Mouse (Mus musculus): ENCODE results near the gene Col4a3.

Col4a3 gene

DNA sequence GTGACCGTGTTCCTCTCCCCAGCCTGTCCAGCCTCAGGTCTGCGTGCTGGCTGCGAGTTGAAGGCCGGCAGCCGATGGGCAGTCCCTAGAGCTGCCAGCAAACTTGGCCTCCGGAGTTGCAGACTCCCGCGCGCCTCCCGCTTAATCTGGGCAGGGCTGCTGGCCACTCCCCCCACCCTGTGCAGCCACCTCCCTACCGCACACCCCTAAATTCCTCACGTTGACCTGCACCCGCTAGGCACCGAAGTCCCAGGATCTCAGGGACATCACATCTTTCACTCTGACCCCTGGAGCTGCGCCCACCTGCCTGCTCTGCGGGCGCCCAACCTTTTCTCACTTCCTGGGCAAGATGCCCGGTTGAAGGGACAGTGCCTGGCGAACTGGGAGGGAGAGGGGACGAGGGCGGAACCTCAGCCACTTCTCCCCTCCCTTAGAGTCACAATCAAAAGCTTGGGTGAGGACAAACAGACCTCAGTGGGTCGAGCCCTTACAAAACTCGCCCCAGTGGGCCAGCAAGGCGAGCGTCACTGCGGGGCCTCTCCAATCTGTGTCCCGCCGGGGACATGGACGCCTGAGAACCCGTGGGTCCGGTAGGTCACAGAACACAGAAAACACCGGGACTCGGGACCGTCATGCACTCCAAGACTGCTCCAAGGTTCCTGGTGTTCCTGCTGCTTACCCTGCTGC is at the start of gene Col4a3, which contains the start of gene Col4a4:
TSS of gene Col4a3 (plus strand) at position 209 of the 687 bp plus-strand sequence.
TSS of gene Col4a4 (minus strand) at position 137 of the 687 bp plus-strand sequence.
- DNase-seq (ENCODE audit: low spot score) = no peak

DNA sequence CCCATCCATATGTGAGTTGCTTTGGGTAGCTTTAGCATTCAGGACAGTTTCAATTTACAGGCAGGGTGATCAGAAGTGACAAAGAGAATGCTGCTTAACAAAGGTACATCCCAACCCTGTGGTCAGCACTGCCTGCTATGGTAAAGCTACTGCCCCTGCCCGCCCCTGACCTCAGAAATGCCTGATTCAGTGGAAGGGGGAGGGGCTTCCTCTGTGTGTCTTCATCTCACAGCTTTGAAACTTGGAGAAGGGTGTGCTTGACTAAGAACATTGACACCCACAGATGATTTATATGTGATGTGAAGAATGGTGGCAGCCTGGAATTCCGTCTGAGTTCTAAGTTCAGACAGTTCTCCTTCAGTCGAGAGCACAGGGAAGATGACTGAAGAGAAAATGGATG is 48.9 kb upstream of the Col4a3 start:
- no peak for DNase-seq (ENCODE audit: low spot score)

DNA sequence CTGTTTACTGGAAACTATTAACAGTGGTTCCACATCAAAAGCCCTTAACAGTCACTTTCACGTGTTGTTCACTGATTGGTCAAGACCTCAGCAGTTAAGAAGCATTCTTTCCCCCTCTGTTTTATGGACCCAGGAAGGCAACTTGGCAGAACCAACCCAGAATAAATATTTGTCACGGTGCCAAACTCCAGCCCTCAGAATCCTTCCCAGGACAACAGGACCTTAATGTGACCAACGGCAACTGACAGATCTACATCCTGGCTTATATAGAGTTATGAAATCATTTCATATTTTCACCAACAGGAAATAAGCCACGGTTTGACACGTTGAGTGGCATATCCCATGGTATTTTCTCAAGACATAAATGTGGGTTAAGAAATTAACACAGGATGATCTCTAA is 46.7 kb upstream of the Col4a3 start:
- no peak for DNase-seq (ENCODE audit: low spot score)

DNA sequence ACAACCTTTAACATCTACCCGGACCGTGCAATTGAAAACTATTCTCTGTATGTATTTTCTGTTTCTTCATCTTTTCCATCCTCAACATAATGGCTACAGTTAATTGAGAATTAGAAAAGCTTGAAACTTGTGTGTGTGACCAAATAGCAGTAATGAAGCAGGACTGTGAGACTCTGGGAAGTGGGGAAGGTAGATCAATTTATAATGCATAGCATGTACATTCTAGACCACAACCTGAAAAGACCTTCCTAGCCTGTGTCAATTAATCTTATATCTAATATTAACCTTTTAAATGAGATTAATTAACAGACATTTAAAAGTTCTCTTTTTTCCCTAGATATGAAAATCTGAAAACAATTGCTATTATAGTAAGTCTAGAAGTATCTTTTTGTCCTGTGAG is 42.8 kb upstream of the Col4a3 start:
- no peak for DNase-seq (ENCODE audit: low spot score)

DNA sequence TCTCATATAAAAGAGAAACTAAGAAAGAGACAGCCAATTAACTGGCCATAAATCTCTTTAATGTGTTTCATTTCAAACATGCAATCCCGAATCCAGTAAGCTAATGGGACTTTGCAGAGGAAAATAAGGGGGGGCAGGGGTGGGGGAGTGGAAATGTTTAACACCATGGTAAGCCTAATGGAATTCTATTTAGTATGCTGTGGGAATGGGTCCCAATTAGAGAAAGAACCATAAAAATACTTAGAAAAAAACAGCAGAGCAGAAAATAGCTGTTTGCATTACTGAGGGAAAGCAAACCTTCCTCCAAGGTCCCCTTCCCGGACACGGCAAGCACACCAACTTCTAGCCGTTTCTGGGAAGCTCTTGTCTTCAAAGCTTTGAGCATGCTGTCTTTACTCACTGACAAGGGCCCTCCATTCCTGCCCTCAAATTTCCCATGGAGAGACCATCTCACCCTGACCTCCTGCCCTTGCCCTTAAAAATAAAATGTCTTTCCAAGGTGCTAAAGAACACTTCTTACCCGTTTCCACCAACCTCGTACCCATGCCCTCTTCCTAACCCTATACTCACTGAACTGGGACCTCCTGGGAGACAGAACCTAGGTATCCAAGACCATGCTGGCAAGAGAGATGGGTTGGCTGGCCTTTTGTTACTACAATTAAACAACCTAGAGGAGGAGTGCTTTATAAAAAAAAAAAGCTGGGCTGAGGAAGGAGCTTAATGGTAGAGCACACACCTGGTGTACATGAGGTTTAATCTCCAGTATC is 42.1 kb upstream of the Col4a3 start:
- DNase-seq (ENCODE audit: low spot score) = no peak

DNA sequence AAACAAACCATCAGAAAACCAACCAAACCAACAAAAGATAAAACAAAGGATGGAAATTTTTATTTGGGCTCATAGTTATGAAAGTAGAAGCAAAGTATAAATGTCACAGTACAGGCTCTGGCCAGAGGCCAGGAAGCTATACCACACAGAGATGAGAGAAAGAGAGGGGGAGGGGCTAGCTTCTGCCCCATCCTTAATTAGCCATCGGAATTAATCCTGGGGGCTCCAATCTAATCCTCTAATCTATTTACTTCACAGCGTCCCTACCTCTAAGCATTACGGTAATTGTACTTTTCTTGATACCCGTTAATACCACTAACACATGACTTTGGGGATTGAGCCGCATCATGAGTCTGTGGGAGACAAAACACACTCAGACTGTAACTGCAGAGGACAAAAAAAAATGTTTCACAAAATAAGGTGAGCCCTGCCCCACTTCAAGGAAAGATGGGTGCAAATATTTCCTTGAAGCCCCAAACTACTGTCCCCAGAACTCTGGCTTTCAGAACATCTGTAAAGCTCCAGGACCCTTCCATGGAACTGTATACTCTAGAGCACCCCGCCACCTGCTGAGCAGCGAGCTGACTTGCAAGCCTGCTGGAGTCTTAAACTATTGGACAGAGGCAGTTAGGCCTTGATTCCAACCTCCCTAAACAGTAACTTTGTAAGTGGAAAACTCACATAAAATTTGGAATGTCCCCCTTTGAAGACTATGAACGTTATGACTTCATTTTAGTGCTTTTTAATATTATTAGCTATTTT is 41.3 kb upstream of the Col4a3 start:
- DNase-seq (ENCODE audit: low spot score) = no peak

DNA sequence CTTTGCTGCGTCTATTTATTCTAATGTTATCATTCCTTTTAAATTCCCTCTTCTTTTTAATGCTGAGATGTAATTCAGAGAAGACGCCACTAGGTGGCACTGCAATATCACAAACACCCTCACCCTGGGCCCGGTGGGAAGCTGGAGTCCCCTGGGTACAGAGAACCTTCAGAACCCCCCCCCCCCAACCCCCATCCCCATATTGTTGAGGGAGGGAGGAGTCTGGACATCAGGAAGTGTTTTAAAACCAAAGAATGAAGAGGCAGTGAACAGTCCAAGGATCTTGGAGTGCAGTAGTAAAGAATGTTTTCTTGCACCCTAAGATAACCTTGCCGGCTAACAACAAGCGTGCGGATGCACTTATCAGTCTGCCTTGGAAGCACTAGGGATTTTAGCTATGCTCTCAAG is 32.3 kb upstream of the Col4a3 start:
- no peak for DNase-seq (ENCODE audit: low spot score)

DNA sequence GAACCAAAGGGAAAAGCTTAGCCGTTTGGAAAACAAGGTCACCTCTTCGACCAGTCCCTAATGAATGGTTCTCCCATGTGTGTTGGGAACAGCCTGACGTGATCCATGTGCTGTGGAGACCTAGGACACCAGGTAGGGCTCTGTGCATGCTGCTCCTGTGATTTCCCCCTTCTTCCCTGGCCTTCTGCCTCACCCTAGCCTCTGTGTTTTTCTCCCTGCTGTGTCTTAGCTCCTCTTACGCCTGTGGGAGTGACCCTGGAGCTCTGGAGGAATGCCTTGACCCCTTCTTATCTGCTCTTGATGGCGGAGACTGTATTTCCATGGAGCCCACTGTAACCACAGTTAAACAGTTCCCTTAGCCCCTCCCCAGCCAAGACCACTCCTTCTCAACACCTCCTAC is 31.8 kb upstream of the Col4a3 start:
- DNase-seq (ENCODE audit: low spot score) = no peak

DNA sequence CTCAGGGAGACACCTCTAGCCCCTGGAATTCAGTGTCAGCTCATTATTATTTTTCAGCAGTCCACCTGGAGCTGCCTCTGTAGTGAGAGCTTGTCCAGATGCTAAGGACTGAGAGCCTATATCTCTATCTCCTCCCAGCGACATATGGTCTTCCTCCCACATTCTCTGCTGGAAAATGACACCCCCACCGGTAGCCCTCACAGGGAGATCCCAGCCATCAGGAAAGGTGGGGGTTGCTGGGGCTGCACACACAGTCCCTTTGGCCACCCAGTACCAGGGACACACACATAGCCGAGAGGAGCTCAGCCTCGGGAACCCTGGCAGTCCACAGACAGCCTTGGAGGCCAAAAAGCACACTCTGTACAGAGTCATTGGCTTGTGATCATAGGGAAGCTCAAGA is 26.5 kb upstream of the Col4a3 start:
- no peak for DNase-seq (ENCODE audit: low spot score)

DNA sequence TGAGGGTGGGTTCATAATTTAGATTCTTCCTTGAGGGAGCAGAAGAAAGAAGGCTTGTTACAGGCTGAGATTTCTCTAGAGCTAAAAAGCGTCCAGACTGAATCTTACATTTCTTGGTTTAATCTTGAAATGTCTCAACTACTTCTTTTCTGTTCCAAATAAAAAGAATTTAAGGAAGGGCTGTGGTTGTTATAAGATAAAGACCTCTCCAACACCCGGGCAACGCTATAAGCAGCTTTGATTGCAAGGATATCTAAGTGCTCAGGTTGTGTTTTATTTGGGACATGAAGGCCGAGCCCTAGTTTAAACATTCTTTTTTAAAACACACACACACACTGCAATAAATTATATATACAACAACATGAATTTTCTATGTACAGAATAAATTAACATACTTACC is 17.3 kb upstream of the Col4a3 start:
- DNase-seq (ENCODE audit: low spot score) = no peak

DNA sequence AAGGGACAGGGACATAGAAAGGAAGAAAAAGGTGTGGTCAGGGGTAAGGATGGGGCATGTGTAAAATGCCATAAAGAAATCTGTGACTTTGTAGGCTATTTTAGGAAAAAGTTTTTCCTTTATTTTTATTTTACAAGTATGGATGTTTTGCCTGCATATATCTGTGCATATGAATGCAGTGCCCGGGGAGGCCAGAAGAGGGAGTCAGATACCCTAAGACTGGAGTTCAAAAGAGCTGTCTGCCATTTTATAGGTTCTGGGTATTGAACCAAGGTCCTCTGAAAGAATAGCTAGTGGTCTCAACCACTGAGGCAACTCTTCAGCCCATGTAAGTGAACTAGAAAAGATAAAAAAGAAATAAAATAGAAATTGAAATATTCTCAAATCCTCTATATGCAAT is 15.0 kb upstream of the Col4a3 start:
- no peak for DNase-seq (ENCODE audit: low spot score)

DNA sequence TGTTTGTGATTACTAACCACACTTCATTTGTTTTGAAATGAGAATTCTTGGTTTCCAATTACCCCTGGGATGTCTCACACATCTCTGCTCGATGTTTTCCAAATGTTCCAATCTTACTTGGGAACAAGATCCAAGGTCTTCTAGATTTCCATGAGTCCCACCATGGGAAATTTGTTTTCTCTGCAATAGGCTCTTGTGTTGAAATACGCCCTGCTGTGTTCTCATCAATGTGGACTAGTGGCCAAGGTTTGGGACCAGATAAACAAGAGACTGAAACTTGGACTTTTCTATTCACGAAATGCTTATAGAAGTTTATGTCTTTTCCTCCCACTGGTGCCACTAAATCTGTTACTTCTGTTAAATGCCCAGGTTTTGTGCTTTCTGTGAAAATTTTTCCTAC is 11.0 kb upstream of the Col4a3 start:
- no peak for DNase-seq (ENCODE audit: low spot score)

DNA sequence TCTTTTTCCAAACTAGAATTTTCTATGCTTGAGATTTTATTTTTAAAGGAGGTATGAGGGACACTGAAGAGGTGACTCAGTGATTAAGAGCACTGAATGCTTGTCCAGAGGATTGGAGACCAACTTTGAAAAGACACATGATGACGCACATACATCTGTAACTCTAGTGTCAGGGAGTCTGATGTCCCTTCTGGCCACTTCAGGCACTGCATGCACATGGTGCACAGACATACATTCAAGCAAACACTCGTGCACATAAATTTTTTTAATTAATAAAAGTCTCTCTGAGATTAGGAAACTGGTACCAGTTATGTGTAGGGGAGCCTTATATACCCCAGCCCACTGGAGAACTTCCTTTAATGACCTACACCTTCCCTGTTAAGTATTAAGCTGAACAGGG is 10.5 kb upstream of the Col4a3 start:
- DNase-seq (ENCODE audit: low spot score) = no peak

DNA sequence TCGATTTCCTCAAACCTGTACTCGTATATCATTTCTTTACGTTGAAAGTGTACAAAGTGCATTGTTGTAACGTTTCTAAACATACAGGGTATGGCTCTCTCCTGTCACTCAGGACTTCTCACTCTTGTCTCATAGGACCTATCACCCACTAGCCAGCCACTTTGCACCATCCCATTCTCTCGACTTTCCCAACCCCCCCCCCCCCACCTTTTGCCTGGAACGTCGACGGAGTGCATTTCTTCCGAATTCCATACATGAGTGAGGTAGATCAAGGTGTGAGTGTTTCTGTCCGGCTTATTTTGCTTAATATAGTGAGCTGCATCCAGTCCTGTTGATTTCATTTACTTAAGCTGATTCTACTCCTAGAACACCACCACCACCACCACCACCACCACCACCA is 9.4 kb upstream of the Col4a3 start:
- no peak for DNase-seq (ENCODE audit: low spot score)

DNA sequence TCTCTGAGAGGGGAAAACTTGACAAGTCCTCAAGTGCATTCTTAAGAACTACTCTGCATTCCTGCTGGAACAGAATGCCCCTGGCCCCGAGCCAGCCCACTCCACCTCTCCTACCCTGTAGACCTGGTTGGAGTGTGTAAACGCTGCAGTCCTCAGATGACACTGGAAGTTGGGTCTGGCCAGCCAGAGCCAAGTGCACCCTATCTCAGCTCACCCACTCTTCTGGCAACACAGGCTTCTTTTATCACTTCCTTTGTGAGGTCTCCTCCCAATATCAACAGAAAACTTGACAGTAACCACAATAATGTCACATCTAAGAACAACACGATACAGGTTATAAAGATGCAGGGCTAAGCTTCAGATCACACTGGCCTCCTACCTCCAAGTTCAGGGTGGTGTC is 8.8 kb upstream of the Col4a3 start:
- no peak for DNase-seq (ENCODE audit: low spot score)

DNA sequence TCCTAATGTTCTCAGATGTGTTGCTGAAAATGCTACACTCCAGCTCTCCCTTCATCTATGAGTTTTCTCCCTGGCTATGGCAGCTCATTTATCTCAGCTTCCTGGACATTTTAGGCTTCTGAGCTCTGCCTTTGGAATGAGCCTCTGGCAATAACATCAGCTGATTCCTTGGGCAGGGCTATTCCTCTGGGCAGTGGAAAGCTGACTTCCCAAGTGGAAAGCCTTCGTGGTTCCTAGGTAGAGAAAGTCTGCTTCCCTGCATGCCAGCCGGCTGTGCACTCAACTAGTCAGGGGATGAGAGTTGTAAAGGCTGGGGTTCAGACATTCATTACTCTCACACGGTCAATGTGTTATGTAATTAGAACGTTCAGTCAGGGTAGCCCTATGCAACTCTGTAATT is 8.4 kb upstream of the Col4a3 start:
- DNase-seq (ENCODE audit: low spot score) = no peak

DNA sequence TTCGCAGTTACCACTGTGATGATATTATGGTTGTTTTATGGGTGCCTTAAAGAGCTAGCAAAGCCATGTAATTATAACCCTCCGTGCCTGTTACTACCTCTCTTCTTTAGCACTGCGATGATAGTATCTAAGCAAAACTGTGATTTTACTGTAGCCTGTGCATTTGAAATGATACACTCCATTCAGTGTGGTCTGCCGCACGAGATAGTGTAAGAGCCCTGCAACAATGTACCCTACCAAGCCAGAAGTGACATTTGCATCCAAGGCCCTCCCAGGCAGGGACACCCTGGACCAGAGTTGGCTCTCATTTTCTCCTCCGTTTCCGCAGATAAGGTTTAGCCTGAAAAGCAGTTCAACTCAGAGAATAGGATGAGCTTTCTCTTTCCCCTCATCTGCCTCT is 740 bp upstream of the Col4a3 start:
- no peak for DNase-seq (ENCODE audit: low spot score)

DNA sequence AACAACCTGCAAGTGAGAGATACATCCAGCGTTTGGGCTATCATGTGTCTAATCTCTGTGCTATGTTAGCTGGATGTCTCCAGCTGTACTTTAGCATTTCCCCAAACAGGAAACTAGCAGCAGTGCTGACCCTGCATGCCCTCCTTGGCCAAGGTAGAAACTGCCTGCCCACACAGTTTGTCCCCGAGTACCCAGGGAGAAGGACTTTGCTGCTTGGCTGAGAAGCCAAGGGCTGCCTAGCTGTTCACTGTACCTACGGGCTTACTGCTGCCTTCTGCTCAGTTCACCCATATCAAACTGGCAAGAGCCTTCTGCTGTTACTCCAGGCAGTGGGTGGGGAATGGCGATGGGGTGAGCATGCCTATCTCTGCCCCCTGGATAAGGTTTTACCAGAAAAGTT is 3.5 kb downstream of the Col4a3 start:
- no peak for DNase-seq (ENCODE audit: low spot score)

DNA sequence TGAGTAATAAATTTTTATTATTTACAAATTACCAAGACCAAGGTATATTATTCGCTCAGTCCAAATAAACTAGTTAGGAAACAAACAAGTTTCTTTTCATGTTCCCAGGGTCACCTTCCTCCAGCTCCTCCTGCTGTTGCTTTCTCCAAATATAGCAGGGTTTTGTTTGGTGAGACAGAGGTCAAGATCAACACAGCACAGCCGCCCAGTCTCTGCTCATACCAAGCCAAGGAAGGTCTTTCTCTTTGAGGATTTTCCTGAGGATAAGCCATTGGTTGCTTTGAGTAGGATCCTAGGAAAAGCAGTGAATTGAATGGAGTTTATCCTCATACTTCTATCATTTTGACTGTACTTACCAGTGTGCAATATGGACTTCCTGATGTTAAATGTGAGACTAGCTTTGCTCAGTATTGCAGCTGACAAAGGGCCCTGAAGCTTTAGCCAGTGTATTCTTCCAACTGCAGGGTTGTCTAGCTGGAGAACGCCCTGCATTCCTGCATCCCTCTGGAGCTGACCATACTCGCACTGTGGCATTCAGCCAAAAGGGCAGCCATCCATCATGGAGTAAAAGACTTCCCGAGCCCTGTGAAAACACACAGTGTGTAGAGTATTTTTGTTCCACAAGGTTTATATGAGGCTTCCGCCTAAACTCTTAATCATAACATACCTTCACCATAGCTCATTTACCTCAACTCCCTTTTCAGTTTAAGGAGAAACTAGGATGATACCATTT is 10.3 kb downstream of the Col4a3 start:
- no peak for DNase-seq (ENCODE audit: low spot score)

DNA sequence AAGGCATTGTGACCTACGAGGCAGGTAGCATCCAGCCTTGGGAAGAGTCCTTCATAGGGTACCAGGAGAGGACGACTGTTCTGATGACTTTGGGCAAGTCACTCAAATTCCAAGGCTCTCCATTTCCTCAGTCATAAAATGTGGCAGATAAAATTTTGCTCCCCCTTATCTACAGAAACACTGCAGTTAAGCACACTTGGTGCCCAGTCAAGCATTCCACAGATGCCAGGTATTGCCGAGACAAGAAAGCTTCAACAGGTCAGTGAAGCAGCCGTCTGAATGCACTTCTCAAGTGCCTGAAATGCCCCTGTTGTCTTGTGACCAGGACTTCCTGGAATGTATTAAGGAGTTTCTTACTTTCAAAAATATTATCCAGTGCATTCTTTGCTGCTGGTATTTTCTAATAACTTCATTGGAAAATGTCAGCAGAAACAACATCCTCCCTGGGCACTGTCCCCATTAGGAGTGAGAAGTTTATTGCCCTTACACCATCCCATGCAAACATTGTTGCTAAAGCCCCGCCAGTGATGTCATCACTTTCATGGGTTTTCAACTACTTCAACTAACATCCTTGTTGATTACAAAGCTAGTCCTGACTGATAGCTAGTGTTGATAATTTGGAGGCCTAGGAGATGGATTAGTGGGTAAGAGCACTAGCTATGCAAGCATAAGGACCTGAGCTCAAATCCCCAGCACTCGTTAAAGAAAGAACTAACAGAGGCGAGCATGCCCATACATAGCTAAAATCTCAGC is 16.7 kb downstream of the Col4a3 start:
- DNase-seq (ENCODE audit: low spot score) = no peak

DNA sequence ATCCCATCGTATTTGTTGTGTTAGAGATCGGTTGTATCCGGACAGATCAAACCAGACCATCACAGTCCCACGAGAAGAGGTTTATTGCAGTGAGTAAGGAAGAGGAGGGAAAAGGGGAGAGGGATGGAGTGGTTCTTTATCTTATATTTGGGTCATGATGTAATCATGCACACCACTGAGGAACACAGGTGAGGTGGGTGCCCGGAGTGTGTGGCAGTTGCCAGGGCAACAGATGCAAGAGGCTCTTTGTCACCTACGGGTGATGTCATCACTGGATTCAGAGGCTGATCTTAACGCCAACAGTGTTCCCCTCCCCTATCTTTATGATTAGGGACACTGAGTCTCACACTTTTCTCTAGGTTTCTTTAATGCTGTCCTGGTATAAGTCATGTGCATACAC is 18.6 kb downstream of the Col4a3 start:
- DNase-seq (ENCODE audit: low spot score) = no peak

DNA sequence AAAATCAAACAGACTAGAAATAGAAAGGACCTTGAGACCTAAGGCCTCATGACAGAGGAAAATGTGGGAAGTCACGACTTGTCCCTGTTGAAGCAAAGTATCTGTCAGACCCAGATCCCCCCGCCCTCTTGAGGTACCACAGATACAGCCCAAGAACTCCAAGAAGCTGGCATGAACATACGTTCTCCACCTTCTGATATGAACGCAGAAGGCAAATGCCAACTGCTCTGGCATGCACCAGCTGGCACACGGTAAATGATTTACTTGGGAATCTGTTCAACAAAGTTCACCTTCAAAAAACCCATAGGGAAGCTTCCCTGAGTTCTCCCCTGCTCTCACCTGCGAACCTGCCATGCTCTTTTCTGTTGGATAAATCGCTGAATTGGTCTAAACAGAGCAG is 19.1 kb downstream of the Col4a3 start:
- no peak for DNase-seq (ENCODE audit: low spot score)
